Mouse (Mus musculus) small intestine, adult 2 months (tissue): ENCODE results near the gene Cpm.

ENCODE experiments used
- CTCF ChIP-seq: fragments of 200-500 bp; IDR thresholded peaks from 2 replicates; pipeline ENCODE4 v1.5.1; 2012; ENCODE audit warnings: low read depth, mild to moderate bottlenecking, control low read depth, inconsistent platforms, low read length, moderate library complexity, mixed read lengths; ENCODE audit not compliant: insufficient replicate concordance, insufficient read length; ENCODE audit errors: extremely low read depth
- POLR2A ChIP-seq: fragments of 200-500 bp; IDR thresholded peaks from 2 replicates; pipeline ENCODE4 v1.6.1; 2012; ENCODE audit warnings: low read depth, mild to moderate bottlenecking, control low read depth, inconsistent platforms, low read length, moderate library complexity

GRCm38 (mm10) chr10:117663865-117664200 is 34.5 kb downstream of the Cpm start:
- TF ChIP-seq CTCF (no peak), POLR2A (no peak)
